Mouse (Mus musculus): ENCODE data around the gene Foxp1.

- TF ChIP-seq GATA1 (IDR thresholded peaks at IDR 0.05; ENCODE audit: borderline replicate concordance, low read length) (no peak), FLI1 (IDR thresholded peaks at IDR 0.05; ENCODE audit: low read length) (no peak)
Observed at GRCm38 (mm10) chr6:99511862-99512261, 10.7 kb downstream of the Foxp1 start.
